Mouse (Mus musculus): ENCODE measurements at regions not wholly inside any gene's neighbourhood (a gene's known extent, or its start where the extent isn't known, plus 50 kb on each side); places are given as distances from the start of the nearest gene placed in this dataset.
"Not testable (repeated sequence)": the region's sequence is repeated elsewhere in the genome, so short reads cannot be mapped to it uniquely, and the experiment has no call there.

GRCm38 (mm10) chr1:123156851-123157250 is 888.5 kb downstream of the Dpp10 start:
- peak in 1 of 2 experiments; percentile 6 for DNase-seq (ENCODE audit: low spot score in 2 of 2)

GRCm38 (mm10) chr1:123154558-123154957 is 890.8 kb downstream of the Dpp10 start:
- DNase-seq (ENCODE audit: low spot score in 2 of 2), result peak in 1 of 2 experiments; percentile 25

- DNase-seq (ENCODE audit: low spot score in 2 of 2), result not testable (repeated sequence)
These were observed 911.5 kb downstream of the Dpp10 start for GRCm38 (mm10) chr1:123133891-123134290.

Measured in frontal cortex, postnatal 36 days (tissue).